Mouse (Mus musculus) midbrain, embryonic 12.5 days (tissue): ENCODE results near the gene Il1f6. TPM values are rescaled to one million over a fixed set of nuclear protein-coding genes. Genes with fewer than 3 reads are reported as not detected.
"Not testable (repeated sequence)": the region's sequence is repeated elsewhere in the genome, so short reads cannot be mapped to it uniquely, and the experiment has no call there.

Source experiments
- ATAC-seq: fragments of 200-750 bp; cut with Nextera tagmentation; 2 replicates; pipeline ENCODE4 v1.8.0; 2017; ENCODE audit warnings: low read depth, moderate TSS enrichment, moderate library complexity; ENCODE audit not compliant: low FRiP score
- H3K27ac ChIP-seq: fragments of 300-500 bp; sonication (generic); replicated peaks from 2 replicates; pipeline ENCODE4 v1.5.1; 2016; ENCODE audit warnings: mild to moderate bottlenecking
- H3K27me3 ChIP-seq: fragments of 300-500 bp; sonication (generic); 2 replicates; pipeline ENCODE4 v1.6.1; 2016; ENCODE audit warnings: mild to moderate bottlenecking
- H3K36me3 ChIP-seq: fragments of 300-500 bp; sonication (generic); 2 replicates; pipeline ENCODE4 v1.6.1; 2016
- H3K4me1 ChIP-seq: fragments of 300-500 bp; sonication (generic); 2 replicates; pipeline ENCODE4 v1.6.1; 2016
- H3K4me2 ChIP-seq: fragments of 300-500 bp; sonication (generic); replicated peaks from 2 replicates; pipeline ENCODE4 v1.6.1; 2016; ENCODE audit warnings: mild to moderate bottlenecking, moderate library complexity
- H3K4me3 ChIP-seq: fragments of 300-500 bp; sonication (generic); 2 replicates; pipeline ENCODE4 v1.5.1; 2016; ENCODE audit warnings: mild to moderate bottlenecking
- H3K9ac ChIP-seq: fragments of 300-500 bp; sonication (generic); replicated peaks from 2 replicates; pipeline ENCODE4 v1.6.1; 2016; ENCODE audit warnings: mild to moderate bottlenecking, moderate library complexity
- H3K9me3 ChIP-seq: fragments of 300-500 bp; sonication (generic); 2 replicates; pipeline ENCODE4 v1.6.1; 2016; ENCODE audit warnings: mild to moderate bottlenecking
- WGBS: fragments of 180-500 bp; shearing (Covaris S2); methylation state at CpG from one replicate; pipeline ENCODE4 v1.1.7; 2016; 5-methylcytosine and 5-hydroxymethylcytosine counted together
- polyA plus RNA-seq: library from polyadenylated mRNA; unstranded; fragments of >200 nt; fragmentation: Nextera tagmentation; extraction: Ambion mirVana; gene quantifications from 2 replicates; pipeline ENCODE4 v1.2.1, GENCODE M21; 2016

Gene Il1f6
- polyA plus RNA-seq, result not detected in 2 replicates

GRCm38 (mm10) chr2:24215118-24215517 is at the start of gene Il1f6:
Gene Il1f6, plus strand, starts transcription at chr2:24215418.
- WGBS, result 71% methylated on average over 2 of the region's 2 CpGs
- Histone ChIP-seq H3K4me1 (no peaks in the 10 kb centered on the region), H3K27me3 (no peaks in the 10 kb centered on the region), H3K4me2 (no peak within 1 kb of the TSS), H3K9me3 (no peaks in the 10 kb centered on the region), H3K4me3 (no peak within 1 kb of the TSS), H3K36me3 (no peaks in the 10 kb centered on the region), H3K9ac (no peak within 1 kb of the TSS), H3K27ac (no peak within 1 kb of the TSS)
- ATAC-seq, result no peak

GRCm38 (mm10) chr2:24181683-24182331 is 33.4 kb upstream of the Il1f6 start:
- ATAC-seq, result peak; percentile 85
- H3K9ac ChIP-seq, H3K27ac ChIP-seq, H3K4me1 ChIP-seq, H3K27me3 ChIP-seq, H3K36me3 ChIP-seq, H3K9me3 ChIP-seq: not testable (repeated sequence)
- 15% methylated on average over 14 of the region's 14 CpGs for WGBS
- peak overlapping the region; percentile 4; the same call in 1 of the 2 replicates for H3K4me3 ChIP-seq
- H3K4me2 ChIP-seq, result peak overlapping the region; percentile 22

- not testable (repeated sequence) for H3K9me3 ChIP-seq, H3K36me3 ChIP-seq, H3K27ac ChIP-seq, H3K4me1 ChIP-seq, H3K9ac ChIP-seq, H3K27me3 ChIP-seq, ATAC-seq
- peak overlapping the region; percentile 22 for H3K4me2 ChIP-seq
- H3K4me3 ChIP-seq, result peak overlapping the region; percentile 4; the same call in 1 of the 2 replicates
- WGBS, result 65% methylated on average over 13 of the region's 13 CpGs
Observed at GRCm38 (mm10) chr2:24182423-24183147, 32.6 kb upstream of the Il1f6 start.

- not testable (repeated sequence) for H3K4me3 ChIP-seq, H3K9ac ChIP-seq, ATAC-seq, H3K36me3 ChIP-seq, H3K4me2 ChIP-seq, H3K27me3 ChIP-seq, H3K27ac ChIP-seq, H3K9me3 ChIP-seq, H3K4me1 ChIP-seq
Observed at GRCm38 (mm10) chr2:24184092-24184491, 31.1 kb upstream of the Il1f6 start.

GRCm38 (mm10) chr2:24186176-24186575 is 29.0 kb upstream of the Il1f6 start, which contains the start of gene Il1f9:
Gene Il1f9, plus strand, starts transcription at chr2:24186476.
- Histone ChIP-seq H3K9ac (no peak within 1 kb of the TSS), H3K4me3 (no peak within 1 kb of the TSS), H3K36me3 (no peaks in the 10 kb centered on the region), H3K4me2 (no peak within 1 kb of the TSS), H3K9me3 (no peaks in the 10 kb centered on the region), H3K27me3 (no peaks in the 10 kb centered on the region), H3K4me1 (no peaks in the 10 kb centered on the region), H3K27ac (no peak within 1 kb of the TSS)
- 97% methylated on average over 1 of the region's 1 CpGs for WGBS
- ATAC-seq, result no peak

GRCm38 (mm10) chr2:24187585-24187984 is 27.6 kb upstream of the Il1f6 start:
- H3K4me2 ChIP-seq, result no peak overlapping the region
- no peaks in the 10 kb centered on the region for H3K27me3 ChIP-seq
- no peak overlapping the region for H3K27ac ChIP-seq
- no peaks in the 10 kb centered on the region for H3K9me3 ChIP-seq
- no peak overlapping the region for H3K4me3 ChIP-seq
- no peaks in the 10 kb centered on the region for H3K4me1 ChIP-seq
- no peak for ATAC-seq
- no peak overlapping the region for H3K9ac ChIP-seq
- WGBS, result 81% methylated on average over 6 of the region's 6 CpGs
- no peaks in the 10 kb centered on the region for H3K36me3 ChIP-seq

- ATAC-seq, result no peak
- Histone ChIP-seq H3K27ac (no peak overlapping the region), H3K9ac (no peak overlapping the region), H3K9me3 (no peaks in the 10 kb centered on the region), H3K4me3 (no peak overlapping the region), H3K36me3 (no peaks in the 10 kb centered on the region), H3K4me2 (no peak overlapping the region), H3K4me1 (no peaks in the 10 kb centered on the region), H3K27me3 (no peaks in the 10 kb centered on the region)
- WGBS, result 77% methylated on average over 1 of the region's 1 CpGs
Observed at GRCm38 (mm10) chr2:24188189-24188588, 27.0 kb upstream of the Il1f6 start.

- Histone ChIP-seq H3K4me2 (no peak overlapping the region), H3K36me3 (no peaks in the 10 kb centered on the region), H3K4me1 (no peaks in the 10 kb centered on the region), H3K4me3 (no peak overlapping the region), H3K9ac (no peak overlapping the region), H3K27me3 (no peaks in the 10 kb centered on the region), H3K9me3 (no peaks in the 10 kb centered on the region), H3K27ac (no peak overlapping the region)
- 81% methylated on average over 2 of the region's 2 CpGs for WGBS
- no peak for ATAC-seq
Observed at GRCm38 (mm10) chr2:24227191-24227590, 12.0 kb downstream of the Il1f6 start.

- no peak for ATAC-seq
- Histone ChIP-seq H3K9ac (no peak overlapping the region), H3K4me1 (no peaks in the 10 kb centered on the region), H3K27ac (no peak overlapping the region), H3K9me3 (no peaks in the 10 kb centered on the region), H3K4me2 (no peak overlapping the region), H3K36me3 (no peaks in the 10 kb centered on the region), H3K4me3 (no peak overlapping the region), H3K27me3 (no peaks in the 10 kb centered on the region)
- 84% methylated on average over 1 of the region's 1 CpGs for WGBS
Observed at GRCm38 (mm10) chr2:24267503-24267902, 52.3 kb downstream of the Il1f6 start.

- Histone ChIP-seq H3K4me1 (no peaks in the 10 kb centered on the region), H3K36me3 (no peaks in the 10 kb centered on the region), H3K9me3 (no peaks in the 10 kb centered on the region), H3K9ac (no peak overlapping the region), H3K27me3 (no peaks in the 10 kb centered on the region), H3K27ac (no peak overlapping the region), H3K4me2 (no peak overlapping the region), H3K4me3 (no peak overlapping the region)
- WGBS, result 92% methylated on average over 2 of the region's 2 CpGs
- no peak for ATAC-seq
Observed at GRCm38 (mm10) chr2:24273619-24274018, 58.4 kb downstream of the Il1f6 start.

- Histone ChIP-seq H3K27ac (no peak overlapping the region), H3K36me3 (no peaks in the 10 kb centered on the region), H3K4me2 (no peak overlapping the region), H3K9me3 (no peaks in the 10 kb centered on the region), H3K4me3 (no peak overlapping the region), H3K27me3 (no peaks in the 10 kb centered on the region), H3K9ac (no peak overlapping the region), H3K4me1 (no peaks in the 10 kb centered on the region)
- WGBS, result 24% methylated on average over 1 of the region's 1 CpGs
- peak; percentile 30; the same call in 1 of the 2 replicates for ATAC-seq
Observed at GRCm38 (mm10) chr2:24275146-24275545, 59.9 kb downstream of the Il1f6 start.
